Mouse (Mus musculus) ES-E14 (cell line): ENCODE measurements around the gene Tlr12. TPM values are rescaled to one million over a fixed set of nuclear protein-coding genes. Genes with fewer than 3 reads are reported as not detected.
A peak's percentile ranks its signal among the peaks of the same experiment; 100 is the strongest.
"Not testable (repeated sequence)": the region's sequence is repeated elsewhere in the genome, so short reads cannot be mapped to it uniquely, and the experiment has no call there.

ENCODE experiments used
- DNase-seq: peaks from one replicate; pipeline ENCODE4 v3.0.0-alpha.2; 2013; ENCODE audit warnings: low read depth, low spot score
- H3K27ac ChIP-seq: 2 replicates; pipeline ENCODE4 v1.5.1; 2012; ENCODE audit warnings: low read depth, mild to moderate bottlenecking, low read length, moderate library complexity, mixed read lengths; ENCODE audit not compliant: poor library complexity, insufficient read depth, severe bottlenecking
- H3K36me3 ChIP-seq: 2 replicates; pipeline ENCODE4 v1.6.1; 2012; ENCODE audit warnings: mild to moderate bottlenecking, low read length, moderate library complexity, mixed read lengths; ENCODE audit not compliant: control insufficient read depth, poor library complexity, insufficient read depth, severe bottlenecking
- H3K4me1 ChIP-seq, 2 experiments: fragments of 150-350 bp in 1 of 2; sonication (generic) in 1 of 2; 2 replicates each; pipeline ENCODE4 v1.6.1; 2012; ENCODE audit warnings: low read length in 2 of 2, mild to moderate bottlenecking in 1 of 2, mixed read lengths in 1 of 2; ENCODE audit not compliant: control insufficient read depth in 2 of 2, insufficient read depth in 2 of 2, poor library complexity in 1 of 2
- H3K4me3 ChIP-seq, 2 experiments: fragments of 150-350 bp in 1 of 2; sonication (generic) in 1 of 2; 2 replicates each; pipeline ENCODE4 v1.5.1; 2012; ENCODE audit warnings: low read length in 2 of 2, low read depth in 1 of 2, mild to moderate bottlenecking in 1 of 2, mixed read lengths in 1 of 2; ENCODE audit not compliant: insufficient read depth in 1 of 2, poor library complexity in 1 of 2, severe bottlenecking in 1 of 2
- H3K9ac ChIP-seq: 2 replicates; pipeline ENCODE4 v1.6.1; 2012; ENCODE audit warnings: low read depth, mild to moderate bottlenecking, low read length, mixed read lengths; ENCODE audit not compliant: poor library complexity, insufficient read depth, severe bottlenecking
- H3K9me3 ChIP-seq: fragments of 150-350 bp; sonication (generic); 2 replicates; pipeline ENCODE4 v1.6.1; 2012; ENCODE audit warnings: low read depth, mild to moderate bottlenecking, low read length; ENCODE audit not compliant: control insufficient read depth, insufficient read depth
- CHD2 ChIP-seq: IDR thresholded peaks from 2 replicates; pipeline ENCODE4 v1.6.1; 2014; ENCODE audit warnings: mild to moderate bottlenecking, low read depth, low read length, inconsistent platforms
- HCFC1 ChIP-seq: IDR thresholded peaks from 2 replicates; pipeline ENCODE4 v1.6.1; 2012; ENCODE audit warnings: low read length, inconsistent platforms, borderline replicate concordance; ENCODE audit not compliant: insufficient read depth
- MAFK ChIP-seq: IDR thresholded peaks from 2 replicates; pipeline ENCODE4 v1.6.1; 2014; ENCODE audit warnings: mild to moderate bottlenecking, low read depth, low read length, inconsistent platforms; ENCODE audit not compliant: insufficient read depth
- ZC3H11A ChIP-seq: IDR thresholded peaks from 2 replicates; pipeline ENCODE4 v1.6.1; 2012; ENCODE audit warnings: low read depth, mild to moderate bottlenecking, inconsistent platforms, low read length, borderline replicate concordance
- ZNF384 ChIP-seq: IDR thresholded peaks from 2 replicates; pipeline ENCODE4 v1.6.1; 2012; ENCODE audit warnings: low read depth, low read length, inconsistent platforms
- in situ Hi-C, 2 experiments: fragments of 600-800 bp; cut with MboI; formaldehyde crosslinking; loops; one replicate each; pipeline ENCODE4 v1.15.1; 2025; ENCODE audit warnings: low sequenced_read_pairs in 2 of 2, inconsistent platforms in 1 of 2; ENCODE audit not compliant: unreplicated experiment in 2 of 2
- total RNA-seq: library from RNA; depleted of rRNA; stranded (reverse); fragments of 300-350 nt; gene quantifications from 2 replicates; pipeline ENCODE4 v1.2.3, GENCODE M21; 2012

The Tlr12 gene
- total RNA-seq, 1 experiment: not detected

- TF ChIP-seq CHD2 (no peak), HCFC1 (no peak), ZC3H11A (no peak), ZNF384 (no peak), MAFK (no peak)
- Histone ChIP-seq H3K4me1 (no peaks in the 10 kb centered on the region), H3K36me3 (no peaks in the 10 kb centered on the region), H3K9me3 (no peaks in the 10 kb centered on the region), H3K27ac (no peak overlapping the region), H3K4me3 (peak overlapping the region in 1 of 2 experiments; percentile 26; a peak in 2 of 4 replicates), H3K9ac (no peak overlapping the region)
- DNase-seq: no peak
- in situ Hi-C loops: no loop called here
These were observed 877 bp downstream of the Tlr12 start for GRCm38 (mm10) chr4:128617363-128618120.

GRCm38 (mm10) chr4:128615761-128616160 is 2.7 kb downstream of the Tlr12 start:
- in situ Hi-C loops: no loop called here
- no peak overlapping the region for H3K4me3 ChIP-seq
- no peak for DNase-seq
- H3K9me3 ChIP-seq: no peaks in the 10 kb centered on the region
- peaks cover 0 to 2% of the 10 kb centered on the region in 2 experiments; a peak in 1 of 4 replicates for H3K4me1 ChIP-seq
- no peak overlapping the region for H3K27ac ChIP-seq
- H3K36me3 ChIP-seq: no peaks in the 10 kb centered on the region
- H3K9ac ChIP-seq: no peak overlapping the region
- TF ChIP-seq ZC3H11A (no peak), ZNF384 (no peak), MAFK (no peak), HCFC1 (no peak), CHD2 (no peak)

GRCm38 (mm10) chr4:128613326-128613725 is 5.1 kb downstream of the Tlr12 start:
- in situ Hi-C loops: no loop called here
- Histone ChIP-seq H3K4me1 (peaks cover 0 to 2% of the 10 kb centered on the region in 2 experiments; a peak in 1 of 4 replicates), H3K27ac (no peak overlapping the region), H3K36me3 (no peaks in the 10 kb centered on the region; the same call in 1 of the 2 replicates), H3K4me3 (no peak overlapping the region), H3K9ac (no peak overlapping the region), H3K9me3 (no peaks in the 10 kb centered on the region)
- peak; percentile 50 for DNase-seq
- TF ChIP-seq MAFK: no peak
- TF ChIP-seq HCFC1: no peak
- TF ChIP-seq ZNF384: no peak
- no peak for TF ChIP-seq CHD2
- no peak for TF ChIP-seq ZC3H11A

GRCm38 (mm10) chr4:128611726-128612125 is 6.7 kb downstream of the Tlr12 start:
- H3K9ac ChIP-seq, H3K27ac ChIP-seq, H3K9me3 ChIP-seq, in situ Hi-C loops, DNase-seq, H3K4me3 ChIP-seq, H3K36me3 ChIP-seq, H3K4me1 ChIP-seq: not testable (repeated sequence)

- no peaks in the 10 kb centered on the region for H3K9me3 ChIP-seq
- H3K4me3 ChIP-seq: peak overlapping the region in 1 of 2 experiments; percentile 49; a peak in 2 of 4 replicates
These were observed 7.7 kb downstream of the Tlr12 start for GRCm38 (mm10) chr4:128610706-128611105.

More at GRCm38 (mm10) chr4:128610706-128611105, 7.7 kb downstream of the Tlr12 start:
- no peaks in the 10 kb centered on the region; the same call in 1 of the 2 replicates for H3K36me3 ChIP-seq
- no peak overlapping the region for H3K27ac ChIP-seq
- in situ Hi-C loops: no loop called here
- TF ChIP-seq ZC3H11A: no peak
- TF ChIP-seq MAFK: no peak
- TF ChIP-seq ZNF384: no peak
- TF ChIP-seq HCFC1: no peak
- DNase-seq: no peak
- no peak overlapping the region for H3K9ac ChIP-seq
- peaks cover 0 to 2% of the 10 kb centered on the region in 2 experiments; a peak in 1 of 4 replicates for H3K4me1 ChIP-seq
